Mouse (Mus musculus) limb, embryonic 14.5 days (tissue): ENCODE measurements around the gene Cd81. TPM values are rescaled to one million over a fixed set of nuclear protein-coding genes. Genes with fewer than 3 reads are reported as not detected.
A peak's percentile ranks its signal among the peaks of the same experiment; 100 is the strongest.

Experiments
- ATAC-seq: fragments of 200-750 bp; cut with Nextera tagmentation; 2 replicates; pipeline ENCODE4 v1.8.0; 2017; ENCODE audit warnings: low read depth, moderate number of reproducible peaks, moderate TSS enrichment; ENCODE audit not compliant: low FRiP score
- DNase-seq: peaks from one replicate; pipeline ENCODE4 v3.0.0-alpha.2; 2015; ENCODE audit warnings: low spot score
- H3K27ac ChIP-seq: fragments of 300-500 bp; sonication (generic); replicated peaks from 2 replicates; pipeline ENCODE4 v1.5.1; 2014; ENCODE audit warnings: low read depth, mild to moderate bottlenecking, low read length, moderate library complexity, mixed read lengths
- H3K27me3 ChIP-seq: fragments of 300-500 bp; sonication (generic); 2 replicates; pipeline ENCODE4 v1.6.1; 2014; ENCODE audit warnings: low read length, mixed read lengths; ENCODE audit not compliant: control insufficient read depth, insufficient read depth
- H3K36me3 ChIP-seq: fragments of 300-500 bp; sonication (generic); 2 replicates; pipeline ENCODE4 v1.6.1; 2014; ENCODE audit warnings: mild to moderate bottlenecking, low read length, moderate library complexity, mixed read lengths; ENCODE audit not compliant: control insufficient read depth, insufficient read depth
- H3K4me1 ChIP-seq: fragments of 300-500 bp; sonication (generic); 2 replicates; pipeline ENCODE4 v1.6.1; 2014; ENCODE audit warnings: antibody characterized with exemption, low read length, mixed read lengths; ENCODE audit not compliant: control insufficient read depth, insufficient read depth
- H3K4me2 ChIP-seq: fragments of 300-500 bp; sonication (generic); replicated peaks from 2 replicates; pipeline ENCODE4 v1.6.1; 2014; ENCODE audit warnings: low read depth, mild to moderate bottlenecking, low read length, moderate library complexity; ENCODE audit not compliant: severe bottlenecking
- H3K4me3 ChIP-seq: fragments of 300-500 bp; sonication (generic); replicated peaks from 2 replicates; pipeline ENCODE4 v1.5.1; 2014; ENCODE audit warnings: low read length
- H3K9ac ChIP-seq: fragments of 300-500 bp; sonication (generic); 2 replicates; pipeline ENCODE4 v1.6.1; 2014; ENCODE audit warnings: mild to moderate bottlenecking, low read depth, low read length, moderate library complexity; ENCODE audit not compliant: severe bottlenecking
- H3K9me3 ChIP-seq: fragments of 300-500 bp; sonication (generic); 2 replicates; pipeline ENCODE4 v1.6.1; 2016; ENCODE audit warnings: low read length; ENCODE audit not compliant: control insufficient read depth
- POLR2A ChIP-seq: fragments of 200-500 bp; IDR thresholded peaks from 2 replicates; pipeline ENCODE4 v1.8.0; 2012; ENCODE audit warnings: inconsistent platforms, mild to moderate bottlenecking, moderate library complexity, borderline replicate concordance; ENCODE audit not compliant: insufficient read depth, insufficient read length; ENCODE audit errors: extremely low read depth
- WGBS: fragments of 180-500 bp; shearing (Covaris S2); extraction: QIAGEN DNeasy Blood & Tissue Kit; methylation state at CpG from one replicate; pipeline ENCODE4 v1.1.7; 2014; 5-methylcytosine and 5-hydroxymethylcytosine counted together
- polyA plus RNA-seq, 2 experiments: library from polyadenylated mRNA; depleted of rRNA in 1 of 2; stranded (reverse) in 1 of 2; unstranded in 1 of 2; fragments of >200 nt; fragmentation: Nextera tagmentation in 1 of 2; extraction: Ambion mirVana in 1 of 2; gene quantifications; 2 replicates each; pipeline versions ENCODE4 v1.2.1 to v1.2.3; 2012 to 2014

The Cd81 gene
- polyA plus RNA-seq, 2 experiments: 456 to 658 TPM

- H3K4me2 ChIP-seq: peak overlapping the region; percentile 70
These were observed 34.6 kb downstream of the Cd81 start for GRCm38 (mm10) chr7:143087070-143087579.

DNA sequence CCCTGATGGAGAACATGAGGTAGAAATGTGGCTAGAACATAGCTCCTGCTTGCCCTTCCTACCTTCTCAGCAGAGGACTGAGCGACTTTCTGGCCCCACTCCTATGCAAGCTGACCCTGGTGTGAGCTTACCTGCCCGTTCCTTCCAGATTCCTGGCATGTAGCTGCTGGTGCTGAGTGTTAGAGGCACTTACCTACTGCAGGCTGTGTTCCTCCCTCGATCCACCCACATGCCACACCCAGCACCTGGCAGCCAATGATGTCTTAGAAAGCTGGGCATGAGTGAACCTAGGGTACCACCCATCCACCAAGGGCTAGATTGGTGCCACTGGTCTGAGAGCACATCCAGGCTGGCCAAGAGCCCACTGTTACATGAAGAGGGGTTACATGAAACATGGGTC is 41.3 kb downstream of the Cd81 start:
- Histone ChIP-seq H3K4me3 (no peak overlapping the region), H3K9me3 (no peaks in the 10 kb centered on the region), H3K27ac (no peak overlapping the region), H3K4me1 (peaks cover 4% of the 10 kb centered on the region; the same call in 1 of the 2 replicates), H3K36me3 (no peaks in the 10 kb centered on the region), H3K4me2 (no peak overlapping the region), H3K9ac (no peak overlapping the region), H3K27me3 (no peaks in the 10 kb centered on the region)
- WGBS: 53% methylated on average over 3 of the region's 3 CpGs
- no peak for ATAC-seq
- DNase-seq: no peak
- TF ChIP-seq POLR2A: no peak

More at GRCm38 (mm10) chr7:143087070-143087579, 34.6 kb downstream of the Cd81 start:
- ATAC-seq: peak; percentile 96
- peak; percentile 96 for DNase-seq
- H3K9ac ChIP-seq: peak overlapping the region; percentile 57
- no peaks in the 10 kb centered on the region for H3K27me3 ChIP-seq
- peak overlapping the region; percentile 39 for H3K4me3 ChIP-seq
- 19% methylated on average over 4 of the region's 4 CpGs for WGBS
- H3K27ac ChIP-seq: peak overlapping the region; percentile 93
- peak; percentile 69; the same call in 1 of the 2 replicates for TF ChIP-seq POLR2A
- peaks cover 22% of the 10 kb centered on the region for H3K36me3 ChIP-seq
- H3K9me3 ChIP-seq: no peaks in the 10 kb centered on the region
- H3K4me1 ChIP-seq: peaks cover 30% of the 10 kb centered on the region

DNA sequence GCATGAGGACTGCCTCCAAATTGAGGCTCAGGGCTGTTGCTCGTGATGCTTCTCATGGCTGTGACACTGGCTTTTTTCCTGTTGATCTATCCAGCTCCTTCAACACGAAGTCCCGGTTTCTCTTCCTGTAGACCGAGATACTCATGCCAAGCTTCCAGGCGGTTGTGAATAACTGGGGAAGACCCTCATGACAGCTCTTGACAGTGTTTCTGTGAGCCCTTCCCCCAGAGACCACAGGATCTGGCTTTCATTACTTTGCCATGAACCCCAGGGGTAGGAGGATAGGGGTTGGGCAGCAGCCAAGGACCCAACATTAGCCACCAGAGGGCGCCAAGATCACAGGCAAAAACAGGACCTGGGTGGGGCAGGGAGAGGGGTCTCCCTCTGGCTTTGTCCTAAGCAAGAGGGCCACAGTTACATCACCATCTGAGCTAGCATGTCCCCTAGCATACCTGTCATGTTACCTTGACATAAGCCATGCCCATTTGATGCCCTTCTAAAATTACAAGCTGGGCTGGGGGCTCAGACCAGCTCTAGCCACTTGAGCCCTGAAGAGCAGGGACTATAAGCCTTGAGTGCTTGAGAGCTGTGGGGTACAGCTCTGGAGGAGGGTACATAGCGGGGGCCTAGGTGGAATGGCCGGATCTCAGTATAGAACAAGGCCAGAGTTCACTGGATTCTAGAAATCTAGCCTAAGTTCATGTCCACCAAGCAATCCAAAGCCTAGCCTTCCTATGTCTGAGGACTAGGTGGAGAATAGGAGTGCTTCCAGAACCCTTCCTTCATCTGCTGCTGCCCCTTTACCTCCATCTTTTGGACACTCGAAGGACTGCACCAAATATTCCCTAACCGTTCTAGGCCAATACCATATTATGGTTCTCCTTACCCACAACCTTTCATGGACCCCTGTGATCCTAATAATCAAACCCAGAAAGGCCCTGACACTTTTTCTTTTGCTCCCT is 42.3 kb downstream of the Cd81 start, which contains the start of gene Trpm5:
TSS of gene Trpm5 (minus strand) at position 51 of the 962 bp plus-strand sequence.
- peak; percentile 31 for DNase-seq
- no peaks in the 10 kb centered on the region for H3K36me3 ChIP-seq
- H3K4me2 ChIP-seq: no peak within 1 kb of the TSS
- H3K4me3 ChIP-seq: no peak within 1 kb of the TSS
- no peaks in the 10 kb centered on the region for H3K9me3 ChIP-seq
- H3K27me3 ChIP-seq: no peaks in the 10 kb centered on the region
- H3K9ac ChIP-seq: no peak within 1 kb of the TSS
- ATAC-seq: peak; percentile 67; the same call in 1 of the 2 replicates
- no peak within 1 kb of the TSS for H3K27ac ChIP-seq
- peaks cover 4% of the 10 kb centered on the region; the same call in 1 of the 2 replicates for H3K4me1 ChIP-seq
- TF ChIP-seq POLR2A: no peak
- 42% methylated on average over 10 of the region's 10 CpGs for WGBS

GRCm38 (mm10) chr7:143095554-143095907 is 43.0 kb downstream of the Cd81 start:
- Histone ChIP-seq H3K27me3 (no peaks in the 10 kb centered on the region), H3K9ac (no peak overlapping the region), H3K36me3 (no peaks in the 10 kb centered on the region), H3K4me1 (peaks cover 4% of the 10 kb centered on the region; the same call in 1 of the 2 replicates), H3K27ac (no peak overlapping the region), H3K9me3 (no peaks in the 10 kb centered on the region), H3K4me3 (no peak overlapping the region), H3K4me2 (no peak overlapping the region)
- TF ChIP-seq POLR2A: no peak
- WGBS: 71% methylated on average over 1 of the region's 1 CpGs
- ATAC-seq (no peak), DNase-seq (no peak)

- 61% methylated on average over 4 of the region's 4 CpGs for WGBS
- Histone ChIP-seq H3K4me1 (no peaks in the 10 kb centered on the region), H3K4me3 (no peak overlapping the region), H3K36me3 (no peaks in the 10 kb centered on the region), H3K9me3 (no peaks in the 10 kb centered on the region), H3K27me3 (peaks cover 12% of the 10 kb centered on the region), H3K4me2 (no peak overlapping the region), H3K9ac (no peak overlapping the region), H3K27ac (no peak overlapping the region)
- ATAC-seq: no peak
- TF ChIP-seq POLR2A: no peak
- no peak for DNase-seq
These were observed 48.2 kb downstream of the Cd81 start for GRCm38 (mm10) chr7:143100759-143101158.
